Mouse (Mus musculus): ENCODE measurements around the gene Dock1. TPM values are rescaled to one million over a fixed set of nuclear protein-coding genes. Genes with fewer than 3 reads are reported as not detected.

The Dock1 gene
- polyA plus RNA-seq (2012; rRNA removed) = 13.0 and 14.3 TPM in 2 replicates

GRCm38 (mm10) chr7:134670312-134671002, at the start of gene Dock1:
Gene Dock1 (plus strand): TSS chr7:134670654.
- TF ChIP-seq POLR2A (IDR thresholded peaks at IDR 0.05; ENCODE audit: extremely low read depth, insufficient read depth, low read length) (no peak), CTCF (IDR thresholded peaks at IDR 0.05; ENCODE audit: extremely low read depth, insufficient read depth, low read length) (no peak)
- Histone ChIP-seq H3K27ac (ENCODE audit: insufficient read depth, low read length) (peak within 1 kb of the TSS; percentile 69; the same call in 1 of the 2 replicates), H3K4me3 (ENCODE audit: insufficient read depth, low read length) (peak within 1 kb of the TSS; percentile 39), H3K4me1 (ENCODE audit: control insufficient read depth, insufficient read depth, low read length) (no peaks in the 10 kb centered on the region)

- Histone ChIP-seq H3K27ac (ENCODE audit: insufficient read depth, low read length) (no peak overlapping the region), H3K4me3 (ENCODE audit: insufficient read depth, low read length) (no peak overlapping the region), H3K4me1 (ENCODE audit: control insufficient read depth, insufficient read depth, low read length) (no peaks in the 10 kb centered on the region)
- no peak for TF ChIP-seq POLR2A (IDR thresholded peaks at IDR 0.05; ENCODE audit: extremely low read depth, insufficient read depth, low read length)
- no peak for TF ChIP-seq CTCF (IDR thresholded peaks at IDR 0.05; ENCODE audit: extremely low read depth, insufficient read depth, low read length)
Observed at GRCm38 (mm10) chr7:134627906-134628305, 42.5 kb upstream of the Dock1 start.

- TF ChIP-seq CTCF (IDR thresholded peaks at IDR 0.05; ENCODE audit: extremely low read depth, insufficient read depth, low read length) (no peak), POLR2A (IDR thresholded peaks at IDR 0.05; ENCODE audit: extremely low read depth, insufficient read depth, low read length) (no peak)
- Histone ChIP-seq H3K4me1 (ENCODE audit: control insufficient read depth, insufficient read depth, low read length) (no peaks in the 10 kb centered on the region), H3K4me3 (ENCODE audit: insufficient read depth, low read length) (no peak overlapping the region), H3K27ac (ENCODE audit: insufficient read depth, low read length) (no peak overlapping the region)
Observed at GRCm38 (mm10) chr7:134650246-134650830, 20.1 kb upstream of the Dock1 start.

GRCm38 (mm10) chr7:134651071-134651470, 19.4 kb upstream of the Dock1 start:
- no peak overlapping the region for H3K27ac ChIP-seq (ENCODE audit: insufficient read depth, low read length)
- no peak overlapping the region for H3K4me3 ChIP-seq (ENCODE audit: insufficient read depth, low read length)
- H3K4me1 ChIP-seq (ENCODE audit: control insufficient read depth, insufficient read depth, low read length) = no peaks in the 10 kb centered on the region
- TF ChIP-seq CTCF (IDR thresholded peaks at IDR 0.05; ENCODE audit: extremely low read depth, insufficient read depth, low read length) (no peak), POLR2A (IDR thresholded peaks at IDR 0.05; ENCODE audit: extremely low read depth, insufficient read depth, low read length) (no peak)

GRCm38 (mm10) chr7:134663241-134663640, 7.2 kb upstream of the Dock1 start:
- H3K4me3 ChIP-seq (ENCODE audit: insufficient read depth, low read length) = no peak overlapping the region
- TF ChIP-seq POLR2A (IDR thresholded peaks at IDR 0.05; ENCODE audit: extremely low read depth, insufficient read depth, low read length) (no peak), CTCF (IDR thresholded peaks at IDR 0.05; ENCODE audit: extremely low read depth, insufficient read depth, low read length) (no peak)
- H3K27ac ChIP-seq (ENCODE audit: insufficient read depth, low read length) = no peak overlapping the region
- H3K4me1 ChIP-seq (ENCODE audit: control insufficient read depth, insufficient read depth, low read length) = no peaks in the 10 kb centered on the region

GRCm38 (mm10) chr7:134665642-134666282, 4.7 kb upstream of the Dock1 start:
- H3K27ac ChIP-seq (ENCODE audit: insufficient read depth, low read length) = no peak overlapping the region
- no peak overlapping the region for H3K4me3 ChIP-seq (ENCODE audit: insufficient read depth, low read length)
- no peak for TF ChIP-seq POLR2A (IDR thresholded peaks at IDR 0.05; ENCODE audit: extremely low read depth, insufficient read depth, low read length)
- TF ChIP-seq CTCF (IDR thresholded peaks at IDR 0.05; ENCODE audit: extremely low read depth, insufficient read depth, low read length) = no peak
- H3K4me1 ChIP-seq (ENCODE audit: control insufficient read depth, insufficient read depth, low read length) = no peaks in the 10 kb centered on the region

- no peaks in the 10 kb centered on the region for H3K4me1 ChIP-seq (ENCODE audit: control insufficient read depth, insufficient read depth, low read length)
- H3K27ac ChIP-seq (ENCODE audit: insufficient read depth, low read length) = no peak overlapping the region
- TF ChIP-seq POLR2A (IDR thresholded peaks at IDR 0.05; ENCODE audit: extremely low read depth, insufficient read depth, low read length) (no peak), CTCF (IDR thresholded peaks at IDR 0.05; ENCODE audit: extremely low read depth, insufficient read depth, low read length) (no peak)
- H3K4me3 ChIP-seq (ENCODE audit: insufficient read depth, low read length) = no peak overlapping the region
Observed at GRCm38 (mm10) chr7:134667271-134667702, 3.2 kb upstream of the Dock1 start.

GRCm38 (mm10) chr7:134669474-134670311, 761 bp upstream of the Dock1 start:
- Histone ChIP-seq H3K4me1 (ENCODE audit: control insufficient read depth, insufficient read depth, low read length) (no peaks in the 10 kb centered on the region), H3K4me3 (ENCODE audit: insufficient read depth, low read length) (peak overlapping the region; percentile 39), H3K27ac (ENCODE audit: insufficient read depth, low read length) (0 out of 2 replicates have a peak overlapping the region, but pooled peaks have one; percentile 53)
- no peak for TF ChIP-seq CTCF (IDR thresholded peaks at IDR 0.05; ENCODE audit: extremely low read depth, insufficient read depth, low read length)
- no peak for TF ChIP-seq POLR2A (IDR thresholded peaks at IDR 0.05; ENCODE audit: extremely low read depth, insufficient read depth, low read length)

- TF ChIP-seq CTCF (IDR thresholded peaks at IDR 0.05; ENCODE audit: extremely low read depth, insufficient read depth, low read length) = no peak
- no peak for TF ChIP-seq POLR2A (IDR thresholded peaks at IDR 0.05; ENCODE audit: extremely low read depth, insufficient read depth, low read length)
- peak overlapping the region; percentile 39 for H3K4me3 ChIP-seq (ENCODE audit: insufficient read depth, low read length)
- no peaks in the 10 kb centered on the region for H3K4me1 ChIP-seq (ENCODE audit: control insufficient read depth, insufficient read depth, low read length)
- peak overlapping the region; percentile 69; the same call in 1 of the 2 replicates for H3K27ac ChIP-seq (ENCODE audit: insufficient read depth, low read length)
Observed at GRCm38 (mm10) chr7:134671003-134671461, 578 bp downstream of the Dock1 start.
